Mouse (Mus musculus): ENCODE data around the gene Pde4d. TPM values are rescaled to one million over a fixed set of nuclear protein-coding genes. Genes with fewer than 3 reads are reported as not detected.

The Pde4d gene
- polyA plus RNA-seq, 2 experiments, result 11.7 to 17.3 TPM

DNA sequence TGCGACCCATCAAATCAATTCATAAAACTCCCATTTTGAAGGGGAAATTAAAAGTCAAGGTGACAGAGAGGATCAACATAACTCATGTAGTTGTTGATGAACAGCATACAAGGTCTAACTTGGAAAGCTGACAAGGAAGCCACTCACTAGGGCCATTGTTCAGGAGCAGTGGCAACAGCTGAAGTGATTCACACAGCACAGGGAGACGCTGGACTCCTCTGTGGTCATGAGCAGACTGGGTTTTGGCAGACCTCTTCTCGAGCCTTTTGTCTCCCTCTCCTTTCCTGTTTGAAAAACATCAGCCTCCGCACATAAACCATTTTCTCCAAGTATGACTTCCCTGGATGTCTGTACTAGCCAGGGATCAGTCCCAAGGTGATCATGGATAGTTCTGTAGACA lies 1094.9 kb downstream of the Pde4d start:
- 0 out of 2 replicates have a peak, but pooled peaks cover 3% of the 10 kb centered on the region for H3K4me1 ChIP-seq (ENCODE audit: control insufficient read depth, insufficient read depth, low read length)
- H3K27ac ChIP-seq (replicated peaks; ENCODE audit: low read depth, low read length), result no peak overlapping the region
- 78% methylated on average over 4 of the region's 4 CpGs for WGBS
- no peak for ATAC-seq (ENCODE audit: low FRiP score, low read depth)
- H3K27me3 ChIP-seq (ENCODE audit: control insufficient read depth, insufficient read depth, low read length), result no peaks in the 10 kb centered on the region
- H3K9me3 ChIP-seq (ENCODE audit: control insufficient read depth, low read length), result no peaks in the 10 kb centered on the region
- H3K36me3 ChIP-seq (ENCODE audit: control insufficient read depth, insufficient read depth, low read length), result no peaks in the 10 kb centered on the region
- no peak overlapping the region for H3K4me2 ChIP-seq (replicated peaks; ENCODE audit: low read depth, low read length, severe bottlenecking)
- TF ChIP-seq POLR2A (IDR thresholded peaks at IDR 0.05; ENCODE audit: borderline replicate concordance, extremely low read depth, insufficient read depth, insufficient read length), result no peak
- DNase-seq (ENCODE audit: low spot score), result no peak
- H3K4me3 ChIP-seq (replicated peaks; ENCODE audit: low read length), result no peak overlapping the region
- no peak overlapping the region for H3K9ac ChIP-seq (ENCODE audit: low read depth, low read length, severe bottlenecking)

DNA sequence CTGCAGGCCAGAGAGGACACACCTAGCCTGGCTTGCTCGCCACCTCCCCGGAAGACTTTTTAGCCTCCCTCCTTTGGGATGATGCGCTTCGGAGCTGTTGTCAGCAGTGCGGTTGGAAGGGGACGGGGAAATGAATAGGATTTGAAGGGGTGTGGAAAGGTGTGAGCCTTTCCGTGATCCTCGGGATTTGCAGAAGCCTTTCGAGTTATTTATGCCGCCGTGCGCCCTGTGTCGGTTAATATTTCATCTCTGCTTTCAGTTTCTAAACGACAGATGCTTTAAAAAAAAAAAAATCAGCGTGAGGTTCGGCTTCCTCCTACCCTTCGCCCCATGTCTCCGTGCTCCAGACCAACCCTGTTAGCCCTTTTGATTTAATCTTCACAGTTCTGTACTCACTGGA lies 1096.6 kb downstream of the Pde4d start:
- H3K4me3 ChIP-seq (replicated peaks; ENCODE audit: low read length), result no peak overlapping the region
- no peaks in the 10 kb centered on the region for H3K9me3 ChIP-seq (ENCODE audit: control insufficient read depth, low read length)
- H3K9ac ChIP-seq (ENCODE audit: low read depth, low read length, severe bottlenecking), result no peak overlapping the region
- no peak overlapping the region for H3K4me2 ChIP-seq (replicated peaks; ENCODE audit: low read depth, low read length, severe bottlenecking)
- 64% methylated on average over 18 of the region's 18 CpGs for WGBS
- H3K36me3 ChIP-seq (ENCODE audit: control insufficient read depth, insufficient read depth, low read length), result no peaks in the 10 kb centered on the region
- 0 out of 2 replicates have a peak, but pooled peaks cover 1% of the 10 kb centered on the region for H3K4me1 ChIP-seq (ENCODE audit: control insufficient read depth, insufficient read depth, low read length)
- ATAC-seq (ENCODE audit: low FRiP score, low read depth) (no peak; the same call in 1 of the 2 replicates), DNase-seq (ENCODE audit: low spot score) (no peak)
- no peak for TF ChIP-seq POLR2A (IDR thresholded peaks at IDR 0.05; ENCODE audit: borderline replicate concordance, extremely low read depth, insufficient read depth, insufficient read length)
- H3K27ac ChIP-seq (replicated peaks; ENCODE audit: low read depth, low read length), result no peak overlapping the region
- H3K27me3 ChIP-seq (ENCODE audit: control insufficient read depth, insufficient read depth, low read length), result no peaks in the 10 kb centered on the region

DNA sequence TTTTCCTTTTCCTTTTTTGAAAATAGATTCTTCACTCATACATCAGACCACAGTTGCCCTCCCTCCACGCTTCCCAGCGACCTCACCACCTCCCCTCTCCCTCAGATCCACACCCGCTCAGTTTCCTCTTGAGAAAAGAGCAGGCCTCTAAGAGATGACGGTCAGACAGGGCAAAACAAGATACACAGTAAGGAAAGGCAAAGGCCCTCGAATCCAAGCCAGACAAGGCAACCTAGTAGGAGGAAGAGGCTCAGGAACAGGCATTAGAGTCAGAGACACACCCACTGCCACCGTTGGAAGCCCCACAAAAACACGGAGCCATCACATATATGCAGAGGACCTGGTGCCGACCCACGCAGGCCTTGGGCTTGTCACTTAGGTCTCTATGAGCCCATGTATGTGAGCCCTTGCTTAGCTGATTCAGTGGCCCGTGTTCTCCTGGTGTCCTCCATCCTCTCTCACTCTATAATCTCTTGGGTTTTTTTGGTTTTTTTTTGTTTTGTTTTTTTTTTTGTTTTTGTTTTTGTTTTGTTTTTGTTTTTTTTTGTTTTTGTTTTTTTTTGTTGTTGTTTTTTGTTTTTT lies 1097.3 kb downstream of the Pde4d start:
- H3K4me2 ChIP-seq (replicated peaks; ENCODE audit: low read depth, low read length, severe bottlenecking), result no peak overlapping the region
- no peak overlapping the region for H3K27ac ChIP-seq (replicated peaks; ENCODE audit: low read depth, low read length)
- H3K27me3 ChIP-seq (ENCODE audit: control insufficient read depth, insufficient read depth, low read length), result no peaks in the 10 kb centered on the region
- WGBS, result 81% methylated on average over 10 of the region's 10 CpGs
- H3K4me1 ChIP-seq (ENCODE audit: control insufficient read depth, insufficient read depth, low read length), result no peaks in the 10 kb centered on the region
- DNase-seq (ENCODE audit: low spot score) (no peak), ATAC-seq (ENCODE audit: low FRiP score, low read depth) (no peak)
- H3K36me3 ChIP-seq (ENCODE audit: control insufficient read depth, insufficient read depth, low read length), result no peaks in the 10 kb centered on the region
- TF ChIP-seq POLR2A (IDR thresholded peaks at IDR 0.05; ENCODE audit: borderline replicate concordance, extremely low read depth, insufficient read depth, insufficient read length), result no peak
- H3K9me3 ChIP-seq (ENCODE audit: control insufficient read depth, low read length), result no peaks in the 10 kb centered on the region
- no peak overlapping the region for H3K9ac ChIP-seq (ENCODE audit: low read depth, low read length, severe bottlenecking)
- H3K4me3 ChIP-seq (replicated peaks; ENCODE audit: low read length), result no peak overlapping the region

DNA sequence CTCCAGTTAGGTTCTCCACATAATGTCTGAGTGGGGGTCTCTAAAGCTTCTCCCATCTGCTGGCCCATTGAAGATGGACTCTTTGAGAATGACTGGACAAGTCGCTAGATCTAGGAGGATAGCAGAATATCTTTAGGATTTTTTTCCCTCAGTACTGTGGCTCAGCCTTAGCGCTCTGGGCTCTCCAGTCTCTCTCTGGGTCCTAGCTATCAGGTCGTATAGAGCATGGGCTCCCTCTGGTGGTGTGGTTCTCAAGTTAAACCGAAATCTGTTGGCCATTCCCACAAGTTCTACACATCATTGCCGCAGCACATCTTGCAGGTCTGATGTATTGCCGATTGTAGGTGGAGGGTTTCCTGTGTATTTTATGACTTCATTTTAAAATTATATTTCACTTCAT lies 1098.0 kb downstream of the Pde4d start:
- H3K4me2 ChIP-seq (replicated peaks; ENCODE audit: low read depth, low read length, severe bottlenecking), result no peak overlapping the region
- ATAC-seq (ENCODE audit: low FRiP score, low read depth) (0 out of 2 replicates have a peak, but pooled peaks have one; percentile 55), DNase-seq (ENCODE audit: low spot score) (peak; percentile 94)
- no peaks in the 10 kb centered on the region for H3K36me3 ChIP-seq (ENCODE audit: control insufficient read depth, insufficient read depth, low read length)
- no peak overlapping the region for H3K9ac ChIP-seq (ENCODE audit: low read depth, low read length, severe bottlenecking)
- H3K9me3 ChIP-seq (ENCODE audit: control insufficient read depth, low read length), result no peaks in the 10 kb centered on the region
- H3K27me3 ChIP-seq (ENCODE audit: control insufficient read depth, insufficient read depth, low read length), result no peaks in the 10 kb centered on the region
- TF ChIP-seq POLR2A (IDR thresholded peaks at IDR 0.05; ENCODE audit: borderline replicate concordance, extremely low read depth, insufficient read depth, insufficient read length), result no peak
- no peaks in the 10 kb centered on the region for H3K4me1 ChIP-seq (ENCODE audit: control insufficient read depth, insufficient read depth, low read length)
- WGBS, result 23% methylated on average over 6 of the region's 6 CpGs
- no peak overlapping the region for H3K27ac ChIP-seq (replicated peaks; ENCODE audit: low read depth, low read length)
- no peak overlapping the region for H3K4me3 ChIP-seq (replicated peaks; ENCODE audit: low read length)

DNA sequence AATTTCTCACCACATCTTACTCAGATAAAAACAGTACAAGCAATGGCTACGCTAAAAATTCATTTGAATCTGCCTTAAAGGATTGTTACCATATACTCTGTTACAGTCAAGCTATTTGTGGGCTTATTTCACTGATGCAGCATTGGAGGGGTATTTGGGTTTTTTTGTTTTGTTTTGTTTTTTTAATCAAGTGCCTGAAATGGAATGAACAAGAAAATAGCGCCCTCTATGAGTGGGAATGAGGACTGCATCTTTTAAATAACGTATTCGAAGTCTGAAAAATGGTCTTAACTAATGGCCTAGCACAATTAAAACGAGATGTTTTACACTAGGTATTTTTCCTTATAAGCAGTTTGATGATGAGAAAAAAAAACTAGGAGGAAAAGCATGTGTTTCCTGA lies 1098.5 kb downstream of the Pde4d start:
- no peak overlapping the region for H3K9ac ChIP-seq (ENCODE audit: low read depth, low read length, severe bottlenecking)
- ATAC-seq (ENCODE audit: low FRiP score, low read depth), result no peak
- no peaks in the 10 kb centered on the region for H3K9me3 ChIP-seq (ENCODE audit: control insufficient read depth, low read length)
- no peak for TF ChIP-seq POLR2A (IDR thresholded peaks at IDR 0.05; ENCODE audit: borderline replicate concordance, extremely low read depth, insufficient read depth, insufficient read length)
- H3K4me2 ChIP-seq (replicated peaks; ENCODE audit: low read depth, low read length, severe bottlenecking), result no peak overlapping the region
- DNase-seq (ENCODE audit: low spot score), result no peak
- no peaks in the 10 kb centered on the region for H3K4me1 ChIP-seq (ENCODE audit: control insufficient read depth, insufficient read depth, low read length)
- H3K36me3 ChIP-seq (ENCODE audit: control insufficient read depth, insufficient read depth, low read length), result no peaks in the 10 kb centered on the region
- 70% methylated on average over 5 of the region's 5 CpGs for WGBS
- H3K27me3 ChIP-seq (ENCODE audit: control insufficient read depth, insufficient read depth, low read length), result no peaks in the 10 kb centered on the region
- H3K4me3 ChIP-seq (replicated peaks; ENCODE audit: low read length), result no peak overlapping the region
- H3K27ac ChIP-seq (replicated peaks; ENCODE audit: low read depth, low read length), result no peak overlapping the region

Data from limb, embryonic 14.5 days (tissue).